Mouse (Mus musculus): ENCODE results near the gene Ldah.

Ldah gene

DNA sequence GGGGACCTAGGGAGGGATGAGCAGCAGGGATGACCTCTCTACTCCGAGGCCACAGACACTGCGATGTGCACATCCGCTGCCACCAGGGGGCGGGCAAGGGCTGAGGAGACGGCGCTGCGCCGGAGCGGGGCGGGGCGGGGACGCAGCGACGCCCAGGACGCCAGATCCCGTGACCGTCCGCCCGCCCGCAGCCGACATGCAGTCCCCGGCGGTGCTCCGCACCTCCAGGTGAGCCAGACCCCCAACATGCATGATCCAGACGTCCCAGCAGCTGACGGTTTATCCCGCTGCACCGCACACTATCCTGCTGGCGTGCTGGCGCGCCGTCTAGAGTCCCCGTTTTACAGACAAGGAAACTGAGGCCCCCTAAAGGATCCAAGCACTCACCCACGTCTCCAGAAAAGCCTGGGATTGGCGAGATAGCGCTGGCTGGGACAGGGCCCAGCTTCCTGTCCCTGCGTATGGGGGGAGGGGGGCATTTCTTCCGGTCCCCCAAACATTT is 105.4 kb downstream of the Ldah start, which contains the start of gene Hs1bp3:
Hs1bp3 (plus strand) TSS at position 163 of the 502 bp plus-strand sequence.
- peak; percentile 44 for DNase-seq (ENCODE audit: low read depth, low spot score)

GRCm38 (mm10) chr12:8313773-8314172 is 105.9 kb downstream of the Ldah start:
- DNase-seq (ENCODE audit: low read depth, low spot score), result no peak

GRCm38 (mm10) chr12:8316541-8316940 is 108.6 kb downstream of the Ldah start:
- no peak for DNase-seq (ENCODE audit: low read depth, low spot score)

DNA sequence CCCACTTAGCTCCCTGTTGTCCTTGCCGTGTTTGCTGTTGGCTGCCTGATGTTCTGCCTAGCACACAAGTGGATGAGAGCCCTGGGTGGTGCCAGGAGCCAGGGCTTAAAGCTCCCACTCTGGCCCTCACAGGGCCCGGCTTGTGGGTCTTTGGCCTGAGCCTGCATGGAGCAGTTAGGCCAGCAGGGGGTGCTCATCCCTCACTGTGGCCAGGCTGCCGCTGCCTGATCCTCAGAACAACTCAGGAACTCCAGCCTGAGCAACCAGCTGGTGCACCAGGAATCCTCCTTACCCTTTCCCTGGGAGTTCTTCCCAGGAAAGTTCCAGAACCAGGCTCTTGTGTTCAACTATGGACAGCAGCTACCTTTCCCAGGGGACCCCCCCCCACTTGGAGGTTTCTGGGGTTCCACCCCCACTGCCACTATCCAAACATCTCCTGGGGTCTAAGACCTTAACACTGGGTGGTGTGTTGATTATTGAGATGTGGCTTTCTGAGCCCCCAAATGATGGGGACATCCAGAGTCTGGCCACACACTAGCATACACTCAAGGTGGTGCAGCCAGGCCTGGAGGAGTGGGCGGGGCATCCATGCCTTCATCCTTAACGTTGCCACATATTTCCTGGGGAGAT is 112.3 kb downstream of the Ldah start:
- DNase-seq (ENCODE audit: low read depth, low spot score), result no peak

DNA sequence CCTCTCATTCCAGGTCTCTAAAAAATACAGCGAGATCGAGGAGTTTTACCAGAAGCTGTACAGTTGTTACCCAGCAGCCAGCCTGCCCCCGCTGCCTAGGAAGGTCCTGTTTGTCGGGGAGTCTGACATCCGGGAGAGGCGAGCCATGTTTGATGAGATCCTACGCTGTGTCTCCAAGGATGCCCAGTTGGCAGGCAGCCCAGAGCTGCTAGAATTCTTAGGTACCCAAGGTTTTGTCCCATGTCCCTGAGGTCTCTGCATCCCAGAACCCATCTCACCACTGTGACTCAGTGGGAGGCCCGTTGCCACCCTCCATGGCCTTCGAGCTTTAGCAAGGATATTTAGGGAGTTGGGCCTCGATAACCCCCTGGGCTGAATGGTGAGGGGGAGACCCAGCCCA is 113.6 kb downstream of the Ldah start:
- DNase-seq (ENCODE audit: low read depth, low spot score), result no peak

- no peak for DNase-seq (ENCODE audit: low read depth, low spot score)
Observed at GRCm38 (mm10) chr12:8324086-8324485, 116.2 kb downstream of the Ldah start.

DNA sequence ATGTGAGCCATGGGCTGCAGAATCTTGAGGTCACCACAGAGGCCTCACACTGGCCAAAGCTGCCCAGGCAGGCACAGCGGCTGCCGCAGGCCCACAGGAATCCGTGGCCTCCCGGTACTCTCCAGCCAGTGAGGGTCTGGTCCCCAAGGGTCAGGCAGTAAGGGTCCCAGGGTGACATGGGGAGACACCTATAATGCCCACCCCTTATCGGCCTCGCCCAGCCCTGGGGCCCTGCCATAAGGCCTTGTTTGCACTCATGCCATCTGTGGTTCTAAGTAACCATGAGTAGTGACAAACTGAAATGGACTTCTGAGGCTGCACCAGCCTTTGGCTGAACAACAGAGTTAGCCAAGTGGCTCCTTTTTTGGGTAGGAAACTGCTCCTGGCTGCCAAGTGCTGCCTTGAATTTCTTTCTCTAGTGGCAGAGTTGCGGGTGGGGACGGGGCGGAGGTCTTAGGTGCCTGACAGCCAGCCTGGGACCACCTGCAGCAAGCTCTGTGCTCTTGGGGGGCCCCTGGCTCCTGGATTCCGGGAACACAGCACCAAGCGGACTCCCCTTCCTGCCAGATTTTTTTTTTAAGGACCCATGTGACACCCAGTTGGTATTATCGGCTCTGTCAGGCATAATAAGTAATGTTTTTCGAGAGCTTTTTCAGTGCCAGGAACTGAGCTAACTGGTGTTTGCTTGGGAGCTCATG is 117.5 kb downstream of the Ldah start:
- DNase-seq (ENCODE audit: low read depth, low spot score), result no peak

- no peak for DNase-seq (ENCODE audit: low read depth, low spot score)
Observed at GRCm38 (mm10) chr12:8325943-8326522, 118.1 kb downstream of the Ldah start.

GRCm38 (mm10) chr12:8326825-8327674 is 119.1 kb downstream of the Ldah start:
- DNase-seq (ENCODE audit: low read depth, low spot score), result peak; percentile 44

DNA sequence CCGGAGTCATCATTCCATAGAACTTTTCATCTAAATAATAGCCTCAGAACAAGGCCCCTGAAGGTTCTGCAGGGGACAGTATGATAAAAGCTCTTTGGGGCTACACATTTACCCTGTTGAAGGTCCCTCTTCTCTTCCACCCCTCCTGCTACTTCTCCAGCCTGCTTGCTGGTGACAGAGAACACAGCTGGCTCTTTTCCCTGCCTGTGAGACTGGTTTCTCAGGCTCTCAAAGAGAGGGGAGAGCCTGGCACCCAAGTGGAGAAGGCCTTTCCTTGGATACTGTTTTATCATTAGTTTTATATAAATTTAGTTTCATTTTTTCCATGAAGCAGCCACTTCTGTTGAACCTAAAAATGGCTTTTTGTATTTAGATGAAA is 119.8 kb downstream of the Ldah start:
- DNase-seq (ENCODE audit: low read depth, low spot score), result no peak

- DNase-seq (ENCODE audit: low read depth, low spot score), result no peak
Observed at GRCm38 (mm10) chr12:8329236-8329635, 121.3 kb downstream of the Ldah start.

DNA sequence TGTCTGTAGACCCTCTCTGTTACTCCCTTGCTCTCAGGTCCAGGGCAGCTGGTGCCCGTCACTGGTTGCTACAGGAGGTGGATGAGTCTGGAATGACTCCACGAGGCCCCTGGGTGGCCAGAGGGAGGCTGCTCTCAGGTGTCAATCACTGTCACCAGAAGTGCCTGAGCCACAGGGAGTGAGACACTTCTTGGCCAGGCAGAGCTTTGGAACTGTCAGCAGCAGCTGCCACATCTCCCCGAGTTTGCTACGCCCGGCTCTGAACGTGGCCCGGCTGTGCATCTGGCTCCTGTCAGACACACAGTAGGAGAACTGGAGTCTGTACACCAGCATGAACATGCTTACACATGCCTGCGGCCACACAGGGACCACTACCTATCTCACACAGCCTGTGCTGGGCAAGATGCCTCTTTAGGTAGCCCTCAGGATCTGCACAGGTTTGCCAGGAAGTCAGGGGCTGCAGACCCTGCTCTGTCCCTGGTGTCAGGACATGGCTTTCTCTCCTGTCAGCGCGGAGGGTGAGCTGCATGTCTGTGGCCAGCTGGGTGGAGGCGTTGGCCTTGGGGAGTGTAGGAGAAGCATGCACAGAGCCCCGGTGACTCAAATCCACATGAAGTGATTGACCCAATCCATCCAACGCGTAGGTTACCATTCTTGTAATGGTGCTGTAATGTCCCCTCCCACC is 123.7 kb downstream of the Ldah start:
- no peak for DNase-seq (ENCODE audit: low read depth, low spot score)

- no peak for DNase-seq (ENCODE audit: low read depth, low spot score)
Observed at GRCm38 (mm10) chr12:8332174-8332542, 124.3 kb downstream of the Ldah start.

DNA sequence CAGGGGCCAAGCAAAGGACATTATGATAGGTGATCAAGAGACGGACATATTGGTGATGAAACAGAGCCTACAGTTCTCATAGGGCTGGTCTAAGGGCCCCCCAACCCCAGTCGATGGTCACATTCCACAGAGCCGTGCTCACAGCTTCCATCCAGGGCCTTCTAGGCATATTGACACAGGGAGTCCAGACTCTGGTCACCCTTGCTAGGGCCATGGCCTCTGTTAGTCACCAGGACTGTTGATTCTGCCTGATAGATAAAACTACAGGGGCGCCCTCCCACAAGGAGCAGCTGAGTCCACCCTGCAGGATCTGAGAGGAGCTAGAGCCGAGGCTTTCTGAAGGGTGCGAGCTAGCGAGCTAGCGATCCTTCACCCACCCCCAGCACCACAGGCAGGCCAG is 125.7 kb downstream of the Ldah start:
- no peak for DNase-seq (ENCODE audit: low read depth, low spot score)

- DNase-seq (ENCODE audit: low read depth, low spot score), result no peak
Observed at GRCm38 (mm10) chr12:8334261-8334660, 126.4 kb downstream of the Ldah start.
